Mouse (Mus musculus) kidney, postnatal 10 days (tissue): Measurements from ENCODE around the gene Garnl3.

Experiments used
- DNase-seq: peaks from one replicate; pipeline ENCODE4 v3.0.0; 2021; ENCODE audit warnings: mixed read lengths

Garnl3 gene

GRCm38 (mm10) chr2:33131500-33132092, at the start of gene Garnl3:
Garnl3 (minus strand) TSS chr2:33131654.
- peak; percentile 78 for DNase-seq

GRCm38 (mm10) chr2:33179930-33180630, 48.6 kb upstream of the Garnl3 start:
- peak; percentile 74 for DNase-seq

GRCm38 (mm10) chr2:33179171-33179929, 47.9 kb upstream of the Garnl3 start:
- no peak for DNase-seq

- DNase-seq: no peak
These were observed 46.9 kb upstream of the Garnl3 start for GRCm38 (mm10) chr2:33178243-33178932.

GRCm38 (mm10) chr2:33177443-33178242, 46.2 kb upstream of the Garnl3 start:
- DNase-seq: peak; percentile 63

- no peak for DNase-seq
These were observed 45.5 kb upstream of the Garnl3 start for GRCm38 (mm10) chr2:33176921-33177320.

GRCm38 (mm10) chr2:33176516-33176915, 45.1 kb upstream of the Garnl3 start:
- no peak for DNase-seq

- DNase-seq: no peak
These were observed 42.2 kb upstream of the Garnl3 start for GRCm38 (mm10) chr2:33173686-33174085.

- no peak for DNase-seq
These were observed 41.7 kb upstream of the Garnl3 start for GRCm38 (mm10) chr2:33173126-33173525.

- no peak for DNase-seq
These were observed 39.5 kb upstream of the Garnl3 start for GRCm38 (mm10) chr2:33170777-33171565.

GRCm38 (mm10) chr2:33169445-33169844, 38.0 kb upstream of the Garnl3 start:
- DNase-seq: no peak

GRCm38 (mm10) chr2:33167060-33167459, 35.6 kb upstream of the Garnl3 start:
- no peak for DNase-seq

- DNase-seq: peak; percentile 86
These were observed 34.4 kb upstream of the Garnl3 start for GRCm38 (mm10) chr2:33165710-33166374.

GRCm38 (mm10) chr2:33165229-33165628, 33.8 kb upstream of the Garnl3 start:
- DNase-seq: peak; percentile 64

- peak; percentile 49 for DNase-seq
These were observed 33.2 kb upstream of the Garnl3 start for GRCm38 (mm10) chr2:33164646-33165045.

GRCm38 (mm10) chr2:33162126-33162525, 30.7 kb upstream of the Garnl3 start:
- no peak for DNase-seq

- DNase-seq: peak; percentile 81
These were observed 29.0 kb upstream of the Garnl3 start for GRCm38 (mm10) chr2:33160326-33160973.

GRCm38 (mm10) chr2:33159593-33159992, 28.1 kb upstream of the Garnl3 start:
- DNase-seq: no peak

GRCm38 (mm10) chr2:33158895-33159294, 27.4 kb upstream of the Garnl3 start:
- DNase-seq: no peak

- peak; percentile 49 for DNase-seq
These were observed 24.9 kb upstream of the Garnl3 start for GRCm38 (mm10) chr2:33156283-33156781.
